Mouse (Mus musculus) neural tube, embryonic 12.5 days (tissue): Measurements from ENCODE around the gene Shisa2. TPM values are rescaled to one million over a fixed set of nuclear protein-coding genes. Genes with fewer than 3 reads are reported as not detected.

ENCODE experiments used
- ATAC-seq: fragments of 200-750 bp; cut with Nextera tagmentation; 2 replicates; pipeline ENCODE4 v1.8.0; 2017; ENCODE audit warnings: low read depth, mild to moderate bottlenecking, moderate TSS enrichment, moderate library complexity; ENCODE audit not compliant: low FRiP score
- H3K27ac ChIP-seq: fragments of 300-500 bp; sonication (generic); 2 replicates; pipeline ENCODE4 v1.5.1; 2016
- H3K27me3 ChIP-seq: fragments of 300-500 bp; sonication (generic); replicated peaks from 2 replicates; pipeline ENCODE4 v1.6.1; 2016; ENCODE audit warnings: mild to moderate bottlenecking
- H3K36me3 ChIP-seq: fragments of 300-500 bp; sonication (generic); 2 replicates; pipeline ENCODE4 v1.6.1; 2016; ENCODE audit warnings: mild to moderate bottlenecking
- H3K4me1 ChIP-seq: fragments of 300-500 bp; sonication (generic); 2 replicates; pipeline ENCODE4 v1.6.1; 2016
- H3K4me2 ChIP-seq: fragments of 300-500 bp; sonication (generic); replicated peaks from 2 replicates; pipeline ENCODE4 v1.6.1; 2016; ENCODE audit warnings: mild to moderate bottlenecking
- H3K4me3 ChIP-seq: fragments of 300-500 bp; sonication (generic); 2 replicates; pipeline ENCODE4 v1.5.1; 2016
- H3K9ac ChIP-seq: fragments of 300-500 bp; sonication (generic); 2 replicates; pipeline ENCODE4 v1.6.1; 2016; ENCODE audit warnings: mild to moderate bottlenecking
- H3K9me3 ChIP-seq: fragments of 300-500 bp; sonication (generic); 2 replicates; pipeline ENCODE4 v1.6.1; 2016; ENCODE audit warnings: mild to moderate bottlenecking
- WGBS: fragments of 180-500 bp; shearing (Covaris S2); methylation state at CpG from one replicate; pipeline ENCODE4 v1.1.7; 2016; 5-methylcytosine and 5-hydroxymethylcytosine counted together
- polyA plus RNA-seq: library from polyadenylated mRNA; unstranded; fragments of >200 nt; fragmentation: Nextera tagmentation; extraction: Ambion mirVana; gene quantifications from 2 replicates; pipeline ENCODE4 v1.2.1, GENCODE M21; 2016

Shisa2 gene
- polyA plus RNA-seq, result 20.0 and 21.6 TPM in 2 replicates

GRCm38 (mm10) chr14:59625158-59625805, at the start of gene Shisa2:
TSS of gene Shisa2 (plus strand) at chr14:59625308.
- H3K27me3 ChIP-seq, result peaks cover 22% of the 10 kb centered on the region
- under 1% methylated on average over 65 of the region's 65 CpGs for WGBS
- no peaks in the 10 kb centered on the region for H3K9me3 ChIP-seq
- H3K4me2 ChIP-seq, result peak within 1 kb of the TSS; percentile 80
- ATAC-seq, result peak; percentile 89
- H3K9ac ChIP-seq, result peak within 1 kb of the TSS; percentile 69
- H3K4me1 ChIP-seq, result peaks cover 25% of the 10 kb centered on the region
- peak within 1 kb of the TSS; percentile 66 for H3K4me3 ChIP-seq
- H3K36me3 ChIP-seq, result no peaks in the 10 kb centered on the region
- peak within 1 kb of the TSS; percentile 42; the same call in 1 of the 2 replicates for H3K27ac ChIP-seq

- no peak for ATAC-seq
- WGBS, result 89% methylated on average over 5 of the region's 5 CpGs
- Histone ChIP-seq H3K36me3 (peaks cover 24% of the 10 kb centered on the region), H3K4me2 (no peak overlapping the region), H3K27ac (no peak overlapping the region), H3K4me1 (no peaks in the 10 kb centered on the region), H3K9me3 (no peaks in the 10 kb centered on the region), H3K27me3 (no peaks in the 10 kb centered on the region), H3K4me3 (no peak overlapping the region), H3K9ac (no peak overlapping the region)
Observed at GRCm38 (mm10) chr14:59576385-59576784, 48.7 kb upstream of the Shisa2 start.

- H3K9ac ChIP-seq, result no peak overlapping the region
- no peak for ATAC-seq
- no peaks in the 10 kb centered on the region for H3K27me3 ChIP-seq
- H3K4me2 ChIP-seq, result no peak overlapping the region
- WGBS, result 89% methylated on average over 1 of the region's 1 CpGs
- no peaks in the 10 kb centered on the region for H3K9me3 ChIP-seq
- H3K4me1 ChIP-seq, result no peaks in the 10 kb centered on the region
- H3K27ac ChIP-seq, result no peak overlapping the region
- peaks cover 37% of the 10 kb centered on the region for H3K36me3 ChIP-seq
- no peak overlapping the region for H3K4me3 ChIP-seq
Observed at GRCm38 (mm10) chr14:59590614-59591013, 34.5 kb upstream of the Shisa2 start.

- Histone ChIP-seq H3K9me3 (no peaks in the 10 kb centered on the region), H3K36me3 (peaks cover 24% of the 10 kb centered on the region), H3K4me3 (no peak overlapping the region), H3K4me2 (no peak overlapping the region), H3K27me3 (no peaks in the 10 kb centered on the region), H3K9ac (no peak overlapping the region), H3K27ac (no peak overlapping the region), H3K4me1 (peaks cover 4% of the 10 kb centered on the region)
- WGBS, result 62% methylated on average over 8 of the region's 8 CpGs
- ATAC-seq, result no peak
Observed at GRCm38 (mm10) chr14:59591901-59592300, 33.2 kb upstream of the Shisa2 start.

- Histone ChIP-seq H3K4me1 (peaks cover 9% of the 10 kb centered on the region), H3K36me3 (peaks cover 24% of the 10 kb centered on the region), H3K4me3 (no peak overlapping the region), H3K27me3 (no peaks in the 10 kb centered on the region), H3K9ac (no peak overlapping the region), H3K27ac (no peak overlapping the region), H3K9me3 (no peaks in the 10 kb centered on the region), H3K4me2 (no peak overlapping the region)
- WGBS, result 75% methylated on average over 3 of the region's 3 CpGs
- no peak for ATAC-seq
Observed at GRCm38 (mm10) chr14:59592593-59592992, 32.5 kb upstream of the Shisa2 start.

- no peak for ATAC-seq
- Histone ChIP-seq H3K4me2 (no peak overlapping the region), H3K9ac (no peak overlapping the region), H3K4me3 (no peak overlapping the region), H3K36me3 (0 out of 2 replicates have a peak, but pooled peaks cover 4% of the 10 kb centered on the region), H3K9me3 (no peaks in the 10 kb centered on the region), H3K27me3 (no peaks in the 10 kb centered on the region), H3K27ac (no peak overlapping the region), H3K4me1 (peaks cover 9% of the 10 kb centered on the region)
- 93% methylated on average over 3 of the region's 3 CpGs for WGBS
Observed at GRCm38 (mm10) chr14:59594988-59595387, 30.1 kb upstream of the Shisa2 start.

- WGBS, result under 1% methylated on average over 47 of the region's 48 CpGs
- ATAC-seq, result peak; percentile 93
- Histone ChIP-seq H3K4me1 (peaks cover 9% of the 10 kb centered on the region), H3K9me3 (no peaks in the 10 kb centered on the region), H3K4me3 (peak within 1 kb of the TSS; percentile 86), H3K4me2 (peak within 1 kb of the TSS; percentile 97), H3K36me3 (no peaks in the 10 kb centered on the region), H3K27me3 (no peaks in the 10 kb centered on the region), H3K27ac (peak within 1 kb of the TSS; percentile 53; the same call in 1 of the 2 replicates), H3K9ac (peak within 1 kb of the TSS; percentile 84)
Observed at GRCm38 (mm10) chr14:59597398-59598259, 27.5 kb upstream of the Shisa2 start, which contains the start of gene Cdadc1. TSS of gene Cdadc1 (minus strand) at chr14:59597959.

- no peaks in the 10 kb centered on the region for H3K36me3 ChIP-seq
- peak overlapping the region; percentile 97 for H3K4me2 ChIP-seq
- H3K27me3 ChIP-seq, result no peaks in the 10 kb centered on the region
- no peaks in the 10 kb centered on the region for H3K9me3 ChIP-seq
- H3K27ac ChIP-seq, result peak overlapping the region; percentile 53; the same call in 1 of the 2 replicates
- H3K4me3 ChIP-seq, result peak overlapping the region; percentile 86
- peaks cover 9% of the 10 kb centered on the region for H3K4me1 ChIP-seq
- peak; percentile 57 for ATAC-seq
- H3K9ac ChIP-seq, result peak overlapping the region; percentile 84
- WGBS, result 7% methylated on average over 8 of the region's 8 CpGs
Observed at GRCm38 (mm10) chr14:59598260-59598627, 26.9 kb upstream of the Shisa2 start.

- H3K9ac ChIP-seq, result no peak overlapping the region
- no peak overlapping the region for H3K4me2 ChIP-seq
- WGBS, result 71% methylated on average over 5 of the region's 5 CpGs
- H3K9me3 ChIP-seq, result no peaks in the 10 kb centered on the region
- H3K36me3 ChIP-seq, result no peaks in the 10 kb centered on the region
- no peaks in the 10 kb centered on the region for H3K27me3 ChIP-seq
- no peak overlapping the region for H3K4me3 ChIP-seq
- no peaks in the 10 kb centered on the region for H3K4me1 ChIP-seq
- H3K27ac ChIP-seq, result no peak overlapping the region
- no peak for ATAC-seq
Observed at GRCm38 (mm10) chr14:59604002-59604645, 21.0 kb upstream of the Shisa2 start.

GRCm38 (mm10) chr14:59605671-59606353, 19.3 kb upstream of the Shisa2 start:
- H3K27ac ChIP-seq, result no peak overlapping the region
- no peak overlapping the region for H3K4me3 ChIP-seq
- no peaks in the 10 kb centered on the region for H3K36me3 ChIP-seq
- no peak overlapping the region for H3K4me2 ChIP-seq
- 21% methylated on average over 5 of the region's 5 CpGs for WGBS
- H3K27me3 ChIP-seq, result no peaks in the 10 kb centered on the region
- H3K9ac ChIP-seq, result no peak overlapping the region
- ATAC-seq, result peak; percentile 66; the same call in 1 of the 2 replicates
- no peaks in the 10 kb centered on the region for H3K4me1 ChIP-seq
- H3K9me3 ChIP-seq, result no peaks in the 10 kb centered on the region

GRCm38 (mm10) chr14:59607021-59607420, 18.1 kb upstream of the Shisa2 start:
- Histone ChIP-seq H3K27ac (no peak overlapping the region), H3K9ac (no peak overlapping the region), H3K4me1 (no peaks in the 10 kb centered on the region), H3K27me3 (no peaks in the 10 kb centered on the region), H3K9me3 (no peaks in the 10 kb centered on the region), H3K4me3 (no peak overlapping the region), H3K36me3 (no peaks in the 10 kb centered on the region), H3K4me2 (no peak overlapping the region)
- no peak for ATAC-seq
- 51% methylated on average over 3 of the region's 3 CpGs for WGBS
